Mouse (Mus musculus): ENCODE measurements around the gene Chaf1a. TPM values are rescaled to one million over a fixed set of nuclear protein-coding genes. Genes with fewer than 3 reads are reported as not detected.

Chaf1a gene
- polyA plus RNA-seq, 1 experiment from 2014 or later: 3.6 TPM

GRCm38 (mm10) chr17:56008356-56009087 is 31.7 kb upstream of the Chaf1a start:
- Histone ChIP-seq H3K4me2 (ENCODE audit: low read length) (peak overlapping the region; percentile 95), H3K36me3 (ENCODE audit: control insufficient read depth, insufficient read depth, low read length) (peaks cover 3% of the 10 kb centered on the region; the same call in 1 of the 2 replicates), H3K4me3 (ENCODE audit: low read depth, low read length) (peak overlapping the region; percentile 79), H3K9me3 (replicated peaks; ENCODE audit: control insufficient read depth, low read length, poor library complexity, severe bottlenecking) (no peaks in the 10 kb centered on the region), H3K27ac (ENCODE audit: low read length) (peak overlapping the region; percentile 97), H3K4me1 (ENCODE audit: control insufficient read depth, insufficient read depth, low read length) (peaks cover 26% of the 10 kb centered on the region), H3K27me3 (ENCODE audit: control insufficient read depth, insufficient read depth, low read depth, low read length) (no peaks in the 10 kb centered on the region; the same call in 1 of the 2 replicates), H3K9ac (ENCODE audit: low read depth, low read length) (peak overlapping the region; percentile 89)
- ATAC-seq: peak; percentile 94
- WGBS: under 1% methylated on average over 21 of the region's 21 CpGs

GRCm38 (mm10) chr17:56009088-56009961 is 30.9 kb upstream of the Chaf1a start:
- H3K36me3 ChIP-seq (ENCODE audit: control insufficient read depth, insufficient read depth, low read length): peaks cover 5% of the 10 kb centered on the region; the same call in 1 of the 2 replicates
- WGBS: under 1% methylated on average over 60 of the region's 62 CpGs

GRCm38 (mm10) chr17:56009962-56010240 is 30.3 kb upstream of the Chaf1a start:
- Histone ChIP-seq H3K36me3 (ENCODE audit: control insufficient read depth, insufficient read depth, low read length) (peaks cover 8% of the 10 kb centered on the region; the same call in 1 of the 2 replicates), H3K4me2 (ENCODE audit: low read length) (peak overlapping the region; percentile 95), H3K9ac (ENCODE audit: low read depth, low read length) (peak overlapping the region; percentile 89), H3K9me3 (replicated peaks; ENCODE audit: control insufficient read depth, low read length, poor library complexity, severe bottlenecking) (no peaks in the 10 kb centered on the region), H3K27me3 (ENCODE audit: control insufficient read depth, insufficient read depth, low read depth, low read length) (no peaks in the 10 kb centered on the region), H3K27ac (ENCODE audit: low read length) (peak overlapping the region; percentile 97), H3K4me1 (ENCODE audit: control insufficient read depth, insufficient read depth, low read length) (peaks cover 26% of the 10 kb centered on the region), H3K4me3 (ENCODE audit: low read depth, low read length) (peak overlapping the region; percentile 79)
- WGBS: 41% methylated on average over 2 of the region's 2 CpGs
- no peak for ATAC-seq

More at GRCm38 (mm10) chr17:56009088-56009961, 30.9 kb upstream of the Chaf1a start:
- H3K9ac ChIP-seq (ENCODE audit: low read depth, low read length): peak overlapping the region; percentile 89
- ATAC-seq: peak; percentile 94
- peak overlapping the region; percentile 95 for H3K4me2 ChIP-seq (ENCODE audit: low read length)
- peak overlapping the region; percentile 79 for H3K4me3 ChIP-seq (ENCODE audit: low read depth, low read length)
- no peaks in the 10 kb centered on the region for H3K9me3 ChIP-seq (replicated peaks; ENCODE audit: control insufficient read depth, low read length, poor library complexity, severe bottlenecking)
- peak overlapping the region; percentile 97 for H3K27ac ChIP-seq (ENCODE audit: low read length)
- H3K27me3 ChIP-seq (ENCODE audit: control insufficient read depth, insufficient read depth, low read depth, low read length): no peaks in the 10 kb centered on the region
- H3K4me1 ChIP-seq (ENCODE audit: control insufficient read depth, insufficient read depth, low read length): peaks cover 26% of the 10 kb centered on the region

GRCm38 (mm10) chr17:56010255-56010654 is 30.0 kb upstream of the Chaf1a start:
- peak overlapping the region; percentile 97 for H3K27ac ChIP-seq (ENCODE audit: low read length)

DNA sequence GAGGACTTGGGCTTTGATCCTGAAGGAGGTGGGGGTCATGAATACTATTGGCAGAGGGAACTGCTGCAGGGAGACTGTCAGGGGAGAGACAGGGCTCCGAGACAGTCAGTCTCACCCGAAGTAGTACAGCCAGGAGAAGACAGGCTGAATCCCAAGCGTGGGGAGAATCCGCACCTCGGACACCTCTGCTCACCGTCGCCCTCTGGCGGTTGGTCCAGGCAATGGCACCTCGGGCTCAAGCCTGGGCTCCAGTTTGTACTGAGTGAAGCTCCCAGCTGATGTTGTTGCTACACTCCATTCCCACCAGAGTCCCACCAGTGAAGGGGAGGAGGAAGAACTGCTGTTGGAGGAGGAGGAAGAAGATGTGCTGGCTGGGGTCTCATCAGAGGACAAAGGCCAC is 29.6 kb upstream of the Chaf1a start:
- Histone ChIP-seq H3K4me1 (ENCODE audit: control insufficient read depth, insufficient read depth, low read length) (peaks cover 26% of the 10 kb centered on the region), H3K9ac (ENCODE audit: low read depth, low read length) (peak overlapping the region; percentile 89), H3K36me3 (ENCODE audit: control insufficient read depth, insufficient read depth, low read length) (peaks cover 16% of the 10 kb centered on the region), H3K9me3 (replicated peaks; ENCODE audit: control insufficient read depth, low read length, poor library complexity, severe bottlenecking) (no peaks in the 10 kb centered on the region), H3K27me3 (ENCODE audit: control insufficient read depth, insufficient read depth, low read depth, low read length) (no peaks in the 10 kb centered on the region), H3K27ac (ENCODE audit: low read length) (no peak overlapping the region), H3K4me2 (ENCODE audit: low read length) (peak overlapping the region; percentile 95), H3K4me3 (ENCODE audit: low read depth, low read length) (peak overlapping the region; percentile 79)
- no peak for ATAC-seq
- WGBS: 8% methylated on average over 9 of the region's 9 CpGs

More at GRCm38 (mm10) chr17:56010255-56010654, 30.0 kb upstream of the Chaf1a start:
- H3K4me1 ChIP-seq (ENCODE audit: control insufficient read depth, insufficient read depth, low read length): peaks cover 26% of the 10 kb centered on the region
- peaks cover 11% of the 10 kb centered on the region; the same call in 1 of the 2 replicates for H3K36me3 ChIP-seq (ENCODE audit: control insufficient read depth, insufficient read depth, low read length)
- no peaks in the 10 kb centered on the region for H3K9me3 ChIP-seq (replicated peaks; ENCODE audit: control insufficient read depth, low read length, poor library complexity, severe bottlenecking)
- peak overlapping the region; percentile 79 for H3K4me3 ChIP-seq (ENCODE audit: low read depth, low read length)
- H3K9ac ChIP-seq (ENCODE audit: low read depth, low read length): peak overlapping the region; percentile 89
- WGBS: 69% methylated on average over 14 of the region's 14 CpGs
- ATAC-seq: no peak
- H3K4me2 ChIP-seq (ENCODE audit: low read length): peak overlapping the region; percentile 95
- no peaks in the 10 kb centered on the region for H3K27me3 ChIP-seq (ENCODE audit: control insufficient read depth, insufficient read depth, low read depth, low read length)

- Histone ChIP-seq H3K27ac (ENCODE audit: low read length) (no peak overlapping the region), H3K4me3 (ENCODE audit: low read depth, low read length) (no peak overlapping the region), H3K9ac (ENCODE audit: low read depth, low read length) (no peak overlapping the region), H3K4me1 (ENCODE audit: control insufficient read depth, insufficient read depth, low read length) (peaks cover 26% of the 10 kb centered on the region), H3K36me3 (ENCODE audit: control insufficient read depth, insufficient read depth, low read length) (peaks cover 23% of the 10 kb centered on the region), H3K4me2 (ENCODE audit: low read length) (no peak overlapping the region), H3K9me3 (replicated peaks; ENCODE audit: control insufficient read depth, low read length, poor library complexity, severe bottlenecking) (no peaks in the 10 kb centered on the region), H3K27me3 (ENCODE audit: control insufficient read depth, insufficient read depth, low read depth, low read length) (no peaks in the 10 kb centered on the region)
- WGBS: 90% methylated on average over 7 of the region's 7 CpGs
- ATAC-seq: no peak
Measured at GRCm38 (mm10) chr17:56011441-56011840, 28.8 kb upstream of the Chaf1a start.

DNA sequence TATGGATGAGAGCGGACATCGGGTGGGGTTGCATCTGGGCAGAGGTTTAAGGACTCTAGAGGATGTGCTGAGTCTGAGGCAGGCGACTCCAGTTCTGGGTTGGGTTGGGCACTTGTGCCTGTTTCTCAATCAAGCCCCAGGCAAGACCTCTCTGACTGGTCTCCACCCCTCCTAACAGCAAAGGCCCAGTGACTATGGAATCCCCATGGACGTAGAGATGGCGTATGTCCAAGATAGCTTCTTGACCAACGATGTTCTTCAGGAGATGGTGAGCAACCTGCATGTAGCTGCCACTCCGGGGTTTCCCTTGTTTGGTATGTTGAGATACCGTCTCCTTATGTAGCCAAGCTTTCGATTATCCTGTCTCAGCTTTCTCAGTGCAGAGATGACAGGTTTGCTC is 24.9 kb upstream of the Chaf1a start:
- Histone ChIP-seq H3K27me3 (ENCODE audit: control insufficient read depth, insufficient read depth, low read depth, low read length) (no peaks in the 10 kb centered on the region), H3K9me3 (replicated peaks; ENCODE audit: control insufficient read depth, low read length, poor library complexity, severe bottlenecking) (no peaks in the 10 kb centered on the region), H3K4me1 (ENCODE audit: control insufficient read depth, insufficient read depth, low read length) (peaks cover 15% of the 10 kb centered on the region), H3K4me3 (ENCODE audit: low read depth, low read length) (no peak overlapping the region), H3K4me2 (ENCODE audit: low read length) (no peak overlapping the region), H3K36me3 (ENCODE audit: control insufficient read depth, insufficient read depth, low read length) (peaks cover 49% of the 10 kb centered on the region), H3K27ac (ENCODE audit: low read length) (no peak overlapping the region), H3K9ac (ENCODE audit: low read depth, low read length) (no peak overlapping the region)
- 96% methylated on average over 9 of the region's 9 CpGs for WGBS
- no peak for ATAC-seq

- Histone ChIP-seq H3K36me3 (ENCODE audit: control insufficient read depth, insufficient read depth, low read length) (peaks cover 49% of the 10 kb centered on the region), H3K27me3 (ENCODE audit: control insufficient read depth, insufficient read depth, low read depth, low read length) (no peaks in the 10 kb centered on the region), H3K4me3 (ENCODE audit: low read depth, low read length) (no peak overlapping the region)
Measured at GRCm38 (mm10) chr17:56016382-56016781, 23.9 kb upstream of the Chaf1a start.

More at GRCm38 (mm10) chr17:56016382-56016781, 23.9 kb upstream of the Chaf1a start:
- no peak overlapping the region for H3K9ac ChIP-seq (ENCODE audit: low read depth, low read length)
- H3K4me2 ChIP-seq (ENCODE audit: low read length): no peak overlapping the region
- H3K9me3 ChIP-seq (replicated peaks; ENCODE audit: control insufficient read depth, low read length, poor library complexity, severe bottlenecking): no peaks in the 10 kb centered on the region
- WGBS: 84% methylated on average over 8 of the region's 8 CpGs
- H3K4me1 ChIP-seq (ENCODE audit: control insufficient read depth, insufficient read depth, low read length): peaks cover 4% of the 10 kb centered on the region
- H3K27ac ChIP-seq (ENCODE audit: low read length): peak overlapping the region; percentile 20; the same call in 1 of the 2 replicates
- no peak for ATAC-seq
